Mouse (Mus musculus): Measurements from ENCODE around the gene Defb21. TPM values are rescaled to one million over a fixed set of nuclear protein-coding genes. Genes with fewer than 3 reads are reported as not detected.

Gene Defb21
- total RNA-seq, 2 experiments from 2014 or later: not detected

GRCm38 (mm10) chr2:152601275-152601960 is 28.9 kb downstream of the Defb21 start:
- no peak for DNase-seq
- intact Hi-C loops (cut with DNase I): loop anchor here (2.0 kb wide), 1 partner anchor 47 kb away; no protein-coding TSS in a partner anchor

GRCm38 (mm10) chr2:152604057-152604456 is 31.5 kb downstream of the Defb21 start, which contains the start of gene Defb36:
Defb36 (plus strand) TSS chr2:152604327.
- intact Hi-C loops (cut with DNase I): no loop called here
- peak; percentile 23 to 53 for DNase-seq

GRCm38 (mm10) chr2:152607746-152608145 is 35.2 kb downstream of the Defb21 start:
- intact Hi-C loops (cut with DNase I): no loop called here
- no peak for DNase-seq

DNA sequence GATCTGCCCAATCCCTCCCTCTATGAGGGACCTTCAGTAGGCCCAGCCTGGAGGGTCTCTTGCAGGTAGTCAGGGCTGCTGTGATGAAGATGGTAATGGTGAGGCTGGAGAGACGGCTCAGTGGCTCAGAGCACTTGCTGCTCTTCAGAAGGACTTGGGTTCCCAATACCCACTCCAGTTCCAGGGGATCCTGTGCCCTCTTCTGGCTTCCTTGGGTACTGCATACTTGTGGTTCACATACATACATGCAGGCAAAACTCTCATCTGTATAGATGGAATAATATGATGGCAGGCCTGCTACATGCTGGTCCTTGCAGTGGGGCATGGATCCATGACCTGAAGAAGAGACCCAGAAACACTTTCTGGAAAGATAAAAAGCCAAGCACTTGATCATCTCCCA is 36.2 kb downstream of the Defb21 start:
- intact Hi-C loops (cut with DNase I): no loop called here
- DNase-seq: no peak

- DNase-seq: no peak
- intact Hi-C loops (cut with DNase I): loop anchor here (10.0 kb wide), 1 partner anchor 133 kb away; no protein-coding TSS in a partner anchor
Observed at GRCm38 (mm10) chr2:152612193-152612592, 39.6 kb downstream of the Defb21 start.

GRCm38 (mm10) chr2:152615563-152615962 is 43.0 kb downstream of the Defb21 start:
- DNase-seq: peak; percentile 50 to 51
- intact Hi-C loops (cut with DNase I): loop anchor here (1.0 to 10.0 kb wide), 3 partner anchors 42 to 217 kb away; partner anchors contain the start of gene Bcl2l1

- intact Hi-C loops (cut with DNase I): loop anchor here (5.0 to 10.0 kb wide), 2 partner anchors 128 to 216 kb away; partner anchors contain the start of gene Bcl2l1
- no peak for DNase-seq
Observed at GRCm38 (mm10) chr2:152616470-152616869, 43.9 kb downstream of the Defb21 start.

DNA sequence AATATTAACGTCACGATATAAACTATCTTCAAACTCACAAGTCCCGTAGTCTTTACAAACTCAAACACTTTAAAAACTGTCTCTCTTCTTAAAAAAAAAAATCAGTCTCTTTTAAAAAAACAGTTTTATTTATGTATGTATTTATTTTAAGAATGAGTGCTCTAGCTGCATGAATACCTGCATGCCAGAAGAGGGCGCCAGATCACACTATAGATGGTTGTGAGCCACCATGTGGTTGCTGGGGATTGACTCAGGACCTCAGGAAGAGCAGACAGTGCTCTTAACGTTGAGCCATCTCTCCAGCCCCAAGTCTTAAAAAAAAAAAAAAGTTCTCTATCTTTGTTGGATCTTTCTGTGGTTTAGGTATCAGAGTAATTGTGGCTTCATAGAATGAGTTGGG is 44.8 kb downstream of the Defb21 start:
- intact Hi-C loops (cut with DNase I): loop anchor here (5.0 to 10.0 kb wide), 2 partner anchors 127 to 215 kb away; partner anchors contain the start of gene Bcl2l1
- DNase-seq: no peak

DNA sequence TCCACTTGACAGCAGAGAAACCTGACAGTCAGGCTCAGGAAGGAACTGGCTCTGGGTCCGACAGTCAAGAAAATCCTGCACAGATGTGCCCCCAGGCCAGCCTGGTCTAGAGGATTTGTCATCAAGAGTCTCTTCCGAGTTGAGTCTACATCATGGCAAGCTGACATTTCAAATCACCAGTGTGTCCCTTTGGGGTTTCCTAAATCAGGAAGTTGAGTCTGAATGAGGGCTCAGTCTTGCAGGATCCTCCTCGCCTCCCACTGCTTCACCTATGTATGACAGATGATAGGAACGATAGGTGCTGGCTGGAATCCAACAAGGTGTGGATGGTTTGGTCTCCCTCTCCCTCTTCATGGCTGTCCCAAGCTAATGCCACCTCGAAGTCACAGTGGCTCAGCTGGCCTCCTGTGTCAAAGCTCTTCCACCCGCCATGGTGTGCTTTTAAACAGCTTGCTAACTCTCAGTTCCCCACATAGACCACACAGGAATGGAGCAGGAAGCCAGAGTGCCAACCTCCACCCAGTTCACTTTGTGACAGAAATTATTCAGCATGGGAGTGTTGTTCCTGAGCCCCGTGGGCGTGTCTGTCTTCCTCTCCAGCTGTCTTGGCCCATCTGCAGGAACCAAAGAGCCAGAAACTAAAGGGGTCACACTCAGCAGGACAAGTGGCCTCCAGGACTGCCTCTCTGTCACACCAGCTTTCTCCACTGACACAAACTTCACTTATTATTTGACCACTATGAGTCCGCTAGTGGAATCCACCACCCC is 48.0 kb downstream of the Defb21 start:
- intact Hi-C loops (cut with DNase I): no loop called here
- no peak for DNase-seq

DNA sequence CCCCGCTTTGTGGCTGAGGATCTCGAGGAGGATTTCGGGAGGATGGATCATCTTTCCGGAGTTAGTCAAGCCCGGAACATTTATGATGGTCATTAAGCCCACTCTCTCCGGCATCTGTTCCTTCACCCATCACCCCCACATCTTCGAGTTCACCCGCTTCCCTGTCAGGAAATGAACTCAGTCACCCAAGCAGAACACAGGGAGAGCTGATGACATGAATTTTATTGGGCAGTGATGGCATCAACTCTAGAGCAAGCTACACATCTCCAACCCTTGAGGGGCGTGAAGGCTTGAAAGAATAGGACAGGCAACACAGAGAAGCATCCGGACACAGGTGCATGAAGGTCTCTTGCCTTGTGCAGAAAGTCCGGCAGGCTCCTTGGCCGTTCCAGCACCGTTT is 49.6 kb downstream of the Defb21 start:
- DNase-seq: no peak
- intact Hi-C loops (cut with DNase I): no loop called here

DNA sequence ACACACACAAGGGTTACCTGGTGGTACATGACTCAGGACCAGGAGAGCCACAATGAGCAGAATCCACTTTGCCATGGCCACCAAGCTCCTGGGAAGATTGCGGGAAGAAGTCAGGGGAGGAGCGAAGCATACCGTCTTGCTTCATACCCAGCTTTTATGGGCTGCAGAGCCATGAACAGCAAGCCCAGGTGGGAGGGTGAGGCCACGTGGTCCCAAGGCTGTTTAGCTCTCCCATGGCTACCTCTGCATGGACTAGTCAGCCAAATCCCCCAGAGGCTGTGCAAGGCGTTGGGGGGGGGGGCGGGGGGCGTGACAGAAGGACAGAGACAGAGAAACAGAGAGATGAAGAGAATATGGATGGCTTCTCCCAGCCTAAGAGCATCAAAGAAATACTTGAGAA is 50.4 kb downstream of the Defb21 start, which contains the start of gene Defb25:
Gene Defb25 (minus strand): TSS at position 101 of the 400 bp plus-strand sequence.
- DNase-seq: no peak
- intact Hi-C loops (cut with DNase I): no loop called here

Other genes with a start within 250 kb of the Defb21 start
- 10 to 100 TPM; 44.2 to 51.4 TPM for gene Rbck1, start 240.1 kb upstream of the Defb21 start, total RNA-seq (2021)
- gene Trib3, start 228.7 kb upstream of the Defb21 start, total RNA-seq (2021): 1 to 10 TPM; 3.6 to 3.8 TPM
- gene Nrsn2, start 196.1 kb upstream of the Defb21 start, total RNA-seq (2021): not detected
- 10 to 100 TPM in 1 of 2 experiments, 1 to 10 TPM in 1; 8.2 to 13.8 TPM for gene Sox12, start 174.7 kb upstream of the Defb21 start, total RNA-seq (2021)
- 10 to 100 TPM in 1 of 2 experiments, 1 to 10 TPM in 1; 8.0 to 10.0 TPM for gene Zcchc3, start 157.7 kb upstream of the Defb21 start, total RNA-seq (2021)
- gene 6820408C15Rik, start 157.2 kb upstream of the Defb21 start, total RNA-seq (2021): 1 to 10 TPM; 2.0 to 2.1 TPM
- gene Defb23, start 108.1 kb upstream of the Defb21 start, total RNA-seq (2021): not detected
- not detected for gene Defb20, start 95.7 kb upstream of the Defb21 start, total RNA-seq (2021)
- gene Defb22, start 82.6 kb upstream of the Defb21 start, total RNA-seq (2021): not detected
- not detected for gene Defb26, start 61.1 kb upstream of the Defb21 start, total RNA-seq (2021)
- gene Defb28, start 54.5 kb upstream of the Defb21 start, total RNA-seq (2021): not detected
- not detected for gene Defb29, start 32.6 kb upstream of the Defb21 start, total RNA-seq (2021)
- gene Gm17416, start 3.4 kb upstream of the Defb21 start, total RNA-seq (2021): not detected
- gene Defb19, start 7.6 kb downstream of the Defb21 start, total RNA-seq (2021): not detected
- not detected for gene Defb45, start 26.7 kb downstream of the Defb21 start, total RNA-seq (2021)
- not detected for gene Defb36, start 31.6 kb downstream of the Defb21 start, total RNA-seq (2021)
- not detected for gene Defb25, start 50.3 kb downstream of the Defb21 start, total RNA-seq (2021)
- 1 to 10 TPM; 6.5 to 7.8 TPM for gene Rem1, start 54.2 kb downstream of the Defb21 start, total RNA-seq (2021)
- 10 to 100 TPM; 33.1 to 41.2 TPM for gene H13, start 96.7 kb downstream of the Defb21 start, total RNA-seq (2021)
- 10 to 100 TPM; 16.2 to 16.5 TPM for gene Mcts2, start 114.3 kb downstream of the Defb21 start, total RNA-seq (2021)
- 10 to 100 TPM; 50.9 to 53.7 TPM for gene Id1, start 163.5 kb downstream of the Defb21 start, total RNA-seq (2021)
- 10 to 100 TPM; 13.1 to 16.0 TPM for gene Cox4i2, start 181.4 kb downstream of the Defb21 start, total RNA-seq (2021)

All from heart, postnatal 36 days (tissue).